Comparison of ENCODE assay signal across 17 mouse cellular contexts in the genomic region with DNA sequence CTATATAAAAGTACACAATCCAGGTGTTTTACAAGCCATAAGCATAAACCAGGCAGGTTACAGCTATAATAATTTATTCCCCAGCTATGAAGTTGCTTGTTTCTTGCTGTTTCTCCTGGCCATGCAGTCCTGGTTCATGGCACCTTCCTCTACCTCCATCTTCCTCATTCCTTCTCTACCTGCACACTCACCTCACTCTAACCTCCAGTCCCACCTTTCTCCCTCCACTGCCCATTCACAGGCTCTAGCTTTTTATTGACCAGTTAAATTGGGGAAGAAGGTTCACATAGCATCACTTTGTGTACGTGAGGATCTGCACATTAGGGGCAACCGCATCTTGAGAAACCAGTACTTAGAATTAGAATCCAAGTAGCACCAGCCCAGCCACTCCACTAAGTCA.
"Had no signal": no experiment of that assay in that cellular context is flagged by ENCODE, and none has a peak within 500 bp of the region (broad histone marks: within the 10 kb centered on the region; RNA-seq: fewer than 3 reads in every experiment).

No protein-coding gene starts in this region.

- DNase-seq: liver, embryonic 13.5 days; liver, postnatal 0 days; lung, adult 2 months; lung, postnatal 14 days; lung, postnatal 36 days; right cerebral cortex, postnatal 14 days; thymus, adult 2 months; thymus, postnatal 25 days; thymus, postnatal 4 days had no signal

- H3K9me3 ChIP-seq: lung, embryonic 15.5 days; stomach, embryonic 15.5 days had no signal

- ATAC-seq: liver, postnatal 0 days; lung, postnatal 0 days had no signal

- H3K27me3 ChIP-seq: liver, embryonic 13.5 days; liver, embryonic 15.5 days; lung, embryonic 15.5 days; megakaryocyte, embryonic 14.5 days; midbrain, embryonic 12.5 days; stomach, embryonic 15.5 days had no signal

- H3K4me3 ChIP-seq: liver, embryonic 13.5 days; liver, embryonic 15.5 days; lung, embryonic 15.5 days; megakaryocyte, embryonic 14.5 days; midbrain, embryonic 12.5 days; stomach, embryonic 15.5 days had no signal

- H3K27ac ChIP-seq: liver, embryonic 13.5 days; liver, embryonic 15.5 days; lung, embryonic 15.5 days; macrophage; midbrain, embryonic 12.5 days; stomach, embryonic 15.5 days; stomach, postnatal 0 days had no signal

- H3K9ac ChIP-seq: liver, embryonic 13.5 days; liver, embryonic 15.5 days; liver, postnatal 0 days; lung, embryonic 15.5 days; midbrain, embryonic 12.5 days; stomach, embryonic 15.5 days had no signal

- H3K4me2 ChIP-seq: liver, embryonic 13.5 days; liver, embryonic 15.5 days; lung, embryonic 15.5 days; stomach, embryonic 15.5 days had no signal
